13 mouse cellular contexts compared by ENCODE assay signal in genomic region chr16:43026351-43026750, GRCm38 (mm10).
DNase-seq lines count a peak whose midpoint lies in the region.
"Had no signal": no experiment of that assay in that cellular context is flagged by ENCODE, and none has a peak within 500 bp of the region (broad histone marks: within the 10 kb centered on the region; RNA-seq: fewer than 3 reads in every experiment).

No protein-coding gene starts in this region.

- peak; percentile 44 for DNase-seq in cerebellum, adult 11 months
- DNase-seq in cerebellum, adult 18-20 months = peak; percentile 60 to 77
- peak; percentile 73 for DNase-seq in cerebellum, adult 9-11 months
- DNase-seq in cerebellum, postnatal 36 days = peak; percentile 49
- DNase-seq in yolk sac, embryonic 10.5 days (ENCODE audit: low spot score) = no peak
- DNase-seq in spleen, postnatal 10 days (ENCODE audit: low spot score in 2 of 2) = no peak
- DNase-seq in frontal cortex, postnatal 10 days (ENCODE audit: low spot score in 2 of 2) = no peak
- DNase-seq: adrenal gland, adult 2 months; adrenal gland, postnatal 25 days; gastrocnemius, postnatal 25 days; heart, adult 11 months; heart, postnatal 36 days; kidney, adult 8-10 months had no signal

Comparison
In these comparisons a context has a peak if more than half of its experiments do, and no peak if none do; other contexts are left out.
1. DNase-seq: peak in cerebellum, adult 11 months (single experiment), cerebellum, adult 18-20 months (2 of 2), cerebellum, adult 9-11 months (single experiment) and cerebellum, postnatal 36 days (2 of 2); none in yolk sac, embryonic 10.5 days (single experiment), spleen, postnatal 10 days (0 of 2) and frontal cortex, postnatal 10 days (0 of 2).